Mouse (Mus musculus): ENCODE data around the gene Abcf2. TPM values are rescaled to one million over a fixed set of nuclear protein-coding genes. Genes with fewer than 3 reads are reported as not detected.

Abcf2 gene
- total and polyA plus RNA-seq, 2 experiments from 2014 or later = 49.6 to 56.0 TPM

GRCm38 (mm10) chr5:24524522-24524921, 52.7 kb downstream of the Abcf2 start:
- H3K27ac ChIP-seq (ENCODE audit: low read depth) = no peak overlapping the region
- no peaks in the 10 kb centered on the region for H3K9me3 ChIP-seq (replicated peaks; ENCODE audit: control insufficient read depth, low read length)
- 0 out of 2 replicates have a peak, but pooled peaks cover 6% of the 10 kb centered on the region for H3K4me1 ChIP-seq (ENCODE audit: control insufficient read depth, insufficient read depth)
- WGBS = 13% methylated on average over 4 of the region's 4 CpGs
- H3K36me3 ChIP-seq (replicated peaks; ENCODE audit: control insufficient read depth, insufficient read depth, low read length) = no peaks in the 10 kb centered on the region
- ATAC-seq (ENCODE audit: insufficient read depth, low read depth) (no peak), DNase-seq (ENCODE audit: low spot score) (no peak)
- no peak overlapping the region for H3K4me3 ChIP-seq (ENCODE audit: low read depth, low read length)
- H3K4me2 ChIP-seq (ENCODE audit: low read depth, low read length) = no peak overlapping the region
- no peak overlapping the region for H3K9ac ChIP-seq (replicated peaks; ENCODE audit: low read depth, low read length)
- no peak for TF ChIP-seq CTCF (IDR thresholded peaks at IDR 0.05; ENCODE audit: low read depth)
- TF ChIP-seq EP300 (IDR thresholded peaks at IDR 0.05; ENCODE audit: low read depth) = no peak
- peaks cover 93% of the 10 kb centered on the region for H3K27me3 ChIP-seq (ENCODE audit: control insufficient read depth, insufficient read depth, low read length)

- no peaks in the 10 kb centered on the region for H3K36me3 ChIP-seq (replicated peaks; ENCODE audit: control insufficient read depth, insufficient read depth, low read length)
- no peaks in the 10 kb centered on the region for H3K9me3 ChIP-seq (replicated peaks; ENCODE audit: control insufficient read depth, low read length)
- TF ChIP-seq EP300 (IDR thresholded peaks at IDR 0.05; ENCODE audit: low read depth) (no peak), CTCF (IDR thresholded peaks at IDR 0.05; ENCODE audit: low read depth) (no peak)
These were observed 53.5 kb downstream of the Abcf2 start for GRCm38 (mm10) chr5:24523806-24524205.

GRCm38 (mm10) chr5:24521366-24521765, 55.9 kb downstream of the Abcf2 start:
- DNase-seq (ENCODE audit: low spot score) (no peak), ATAC-seq (ENCODE audit: insufficient read depth, low read depth) (no peak)
- no peak for TF ChIP-seq CTCF (IDR thresholded peaks at IDR 0.05; ENCODE audit: low read depth)
- no peak for TF ChIP-seq EP300 (IDR thresholded peaks at IDR 0.05; ENCODE audit: low read depth)

More at GRCm38 (mm10) chr5:24523806-24524205, 53.5 kb downstream of the Abcf2 start:
- DNase-seq (ENCODE audit: low spot score) = no peak
- Histone ChIP-seq H3K27me3 (ENCODE audit: control insufficient read depth, insufficient read depth, low read length) (peaks cover 89% of the 10 kb centered on the region), H3K27ac (ENCODE audit: low read depth) (no peak overlapping the region), H3K9ac (replicated peaks; ENCODE audit: low read depth, low read length) (no peak overlapping the region), H3K4me1 (ENCODE audit: control insufficient read depth, insufficient read depth) (0 out of 2 replicates have a peak, but pooled peaks cover 6% of the 10 kb centered on the region), H3K4me3 (ENCODE audit: low read depth, low read length) (no peak overlapping the region), H3K4me2 (ENCODE audit: low read depth, low read length) (no peak overlapping the region)
- 46% methylated on average over 8 of the region's 8 CpGs for WGBS
- ATAC-seq (ENCODE audit: insufficient read depth, low read depth) = no peak

More at GRCm38 (mm10) chr5:24521366-24521765, 55.9 kb downstream of the Abcf2 start:
- no peaks in the 10 kb centered on the region for H3K9me3 ChIP-seq (replicated peaks; ENCODE audit: control insufficient read depth, low read length)
- no peak overlapping the region for H3K9ac ChIP-seq (replicated peaks; ENCODE audit: low read depth, low read length)
- H3K27ac ChIP-seq (ENCODE audit: low read depth) = no peak overlapping the region
- no peak overlapping the region for H3K4me3 ChIP-seq (ENCODE audit: low read depth, low read length)
- no peak overlapping the region for H3K4me2 ChIP-seq (ENCODE audit: low read depth, low read length)
- H3K27me3 ChIP-seq (ENCODE audit: control insufficient read depth, insufficient read depth, low read length) = peaks cover 80% of the 10 kb centered on the region
- H3K36me3 ChIP-seq (replicated peaks; ENCODE audit: control insufficient read depth, insufficient read depth, low read length) = no peaks in the 10 kb centered on the region
- H3K4me1 ChIP-seq (ENCODE audit: control insufficient read depth, insufficient read depth) = no peaks in the 10 kb centered on the region
- WGBS = 62% methylated on average over 8 of the region's 8 CpGs

MicroRNAs within 50 kb of the gene (microRNA counts, 519-probe panel; counts per million panel counts)
- microRNA mmu-miR-671-3p (not detected), microRNA mmu-miR-671-5p (not detected)

Small RNA genes lying within 50 kb of the gene (microRNA-seq; reads per million reads assigned to microRNA genes)
- 293 reads per million, percentile 69 among the genes with 10 or more reads in this experiment for gene Mir671

Other genes with a start within 250 kb of the Abcf2 start
- gene Kcnh2, start 225.9 kb downstream of the Abcf2 start, total RNA-seq (2014; rRNA removed; ENCODE audit: low replicate concordance) = 86.1 and 120 TPM in 2 replicates
- 29.4 and 32.1 TPM in 2 replicates for gene Kcnh2, start 225.9 kb downstream of the Abcf2 start, polyA plus RNA-seq (2015; fragmentation: Nextera tagmentation; extraction: Ambion mirVana)
- gene Nos3, start 212.7 kb downstream of the Abcf2 start, total RNA-seq (2014; rRNA removed; ENCODE audit: low replicate concordance) = 50.9 and 52.1 TPM in 2 replicates
- 21.1 and 25.6 TPM in 2 replicates for gene Nos3, start 212.7 kb downstream of the Abcf2 start, polyA plus RNA-seq (2015; fragmentation: Nextera tagmentation; extraction: Ambion mirVana)
- gene Atg9b, start 185.3 kb downstream of the Abcf2 start, total RNA-seq (2014; rRNA removed; ENCODE audit: low replicate concordance) = 0.15 and 0.66 TPM in 2 replicates
- gene Atg9b, start 185.3 kb downstream of the Abcf2 start, polyA plus RNA-seq (2015; fragmentation: Nextera tagmentation; extraction: Ambion mirVana) = 0.34 and 0.47 TPM in 2 replicates
- gene Abcb8, start 183.8 kb downstream of the Abcf2 start, total RNA-seq (2014; rRNA removed; ENCODE audit: low replicate concordance) = 141 and 159 TPM in 2 replicates
- gene Abcb8, start 183.8 kb downstream of the Abcf2 start, polyA plus RNA-seq (2015; fragmentation: Nextera tagmentation; extraction: Ambion mirVana) = 69.2 and 73.2 TPM in 2 replicates
- not detected in 2 replicates for gene Asic3, start 164.1 kb downstream of the Abcf2 start, total RNA-seq (2014; rRNA removed; ENCODE audit: low replicate concordance)
- gene Asic3, start 164.1 kb downstream of the Abcf2 start, polyA plus RNA-seq (2015; fragmentation: Nextera tagmentation; extraction: Ambion mirVana) = 0.08 and 0.10 TPM in 2 replicates
- 17.3 and 21.6 TPM in 2 replicates for gene Cdk5, start 153.9 kb downstream of the Abcf2 start, total RNA-seq (2014; rRNA removed; ENCODE audit: low replicate concordance)
- 30.9 and 32.2 TPM in 2 replicates for gene Cdk5, start 153.9 kb downstream of the Abcf2 start, polyA plus RNA-seq (2015; fragmentation: Nextera tagmentation; extraction: Ambion mirVana)
- gene Slc4a2, start 153.6 kb downstream of the Abcf2 start, total RNA-seq (2014; rRNA removed; ENCODE audit: low replicate concordance) = 74.9 and 110 TPM in 2 replicates
- 20.8 and 21.5 TPM in 2 replicates for gene Slc4a2, start 153.6 kb downstream of the Abcf2 start, polyA plus RNA-seq (2015; fragmentation: Nextera tagmentation; extraction: Ambion mirVana)
- 368 and 470 TPM in 2 replicates for gene Fastk, start 132.2 kb downstream of the Abcf2 start, total RNA-seq (2014; rRNA removed; ENCODE audit: low replicate concordance)
- gene Fastk, start 132.2 kb downstream of the Abcf2 start, polyA plus RNA-seq (2015; fragmentation: Nextera tagmentation; extraction: Ambion mirVana) = 219 and 223 TPM in 2 replicates
- gene Tmub1, start 129.6 kb downstream of the Abcf2 start, total RNA-seq (2014; rRNA removed; ENCODE audit: low replicate concordance) = 30.8 and 36.7 TPM in 2 replicates
- 16.5 and 17.3 TPM in 2 replicates for gene Tmub1, start 129.6 kb downstream of the Abcf2 start, polyA plus RNA-seq (2015; fragmentation: Nextera tagmentation; extraction: Ambion mirVana)
- gene Agap3, start 125.3 kb downstream of the Abcf2 start, total RNA-seq (2014; rRNA removed; ENCODE audit: low replicate concordance) = 39.3 and 40.6 TPM in 2 replicates
- gene Agap3, start 125.3 kb downstream of the Abcf2 start, polyA plus RNA-seq (2015; fragmentation: Nextera tagmentation; extraction: Ambion mirVana) = 15.6 and 18.3 TPM in 2 replicates
- gene Gbx1, start 50.3 kb downstream of the Abcf2 start, total RNA-seq (2014; rRNA removed; ENCODE audit: low replicate concordance) = not detected in 2 replicates
- not detected in 2 replicates for gene Gbx1, start 50.3 kb downstream of the Abcf2 start, polyA plus RNA-seq (2015; fragmentation: Nextera tagmentation; extraction: Ambion mirVana)
- 34.4 and 44.0 TPM in 2 replicates for gene Asb10, start 36.5 kb downstream of the Abcf2 start, total RNA-seq (2014; rRNA removed; ENCODE audit: low replicate concordance)
- gene Asb10, start 36.5 kb downstream of the Abcf2 start, polyA plus RNA-seq (2015; fragmentation: Nextera tagmentation; extraction: Ambion mirVana) = 20.8 and 24.3 TPM in 2 replicates
- gene 4931409K22Rik, start 20.7 kb downstream of the Abcf2 start, total RNA-seq (2014; rRNA removed; ENCODE audit: low replicate concordance) = not detected in 2 replicates
- gene 4931409K22Rik, start 20.7 kb downstream of the Abcf2 start, polyA plus RNA-seq (2015; fragmentation: Nextera tagmentation; extraction: Ambion mirVana) = not detected in 2 replicates
- 34.9 and 64.4 TPM in 2 replicates for gene Chpf2, start 9.3 kb upstream of the Abcf2 start, total RNA-seq (2014; rRNA removed; ENCODE audit: low replicate concordance)
- 10.5 and 13.2 TPM in 2 replicates for gene Chpf2, start 9.3 kb upstream of the Abcf2 start, polyA plus RNA-seq (2015; fragmentation: Nextera tagmentation; extraction: Ambion mirVana)
- 79.2 and 98.4 TPM in 2 replicates for gene Smarcd3, start 46.9 kb upstream of the Abcf2 start, total RNA-seq (2014; rRNA removed; ENCODE audit: low replicate concordance)
- 33.9 and 36.9 TPM in 2 replicates for gene Smarcd3, start 46.9 kb upstream of the Abcf2 start, polyA plus RNA-seq (2015; fragmentation: Nextera tagmentation; extraction: Ambion mirVana)
- 20.4 and 25.6 TPM in 2 replicates for gene Nub1, start 108.1 kb upstream of the Abcf2 start, total RNA-seq (2014; rRNA removed; ENCODE audit: low replicate concordance)
- 19.5 and 21.3 TPM in 2 replicates for gene Nub1, start 108.1 kb upstream of the Abcf2 start, polyA plus RNA-seq (2015; fragmentation: Nextera tagmentation; extraction: Ambion mirVana)
- 3.4 and 5.1 TPM in 2 replicates for gene Wdr86, start 153.3 kb upstream of the Abcf2 start, total RNA-seq (2014; rRNA removed; ENCODE audit: low replicate concordance)
- 2.7 and 2.8 TPM in 2 replicates for gene Wdr86, start 153.3 kb upstream of the Abcf2 start, polyA plus RNA-seq (2015; fragmentation: Nextera tagmentation; extraction: Ambion mirVana)
- not detected in 2 replicates for gene Crygn, start 180.5 kb upstream of the Abcf2 start, total RNA-seq (2014; rRNA removed; ENCODE audit: low replicate concordance)
- 3.5 and 3.9 TPM in 2 replicates for gene Crygn, start 180.5 kb upstream of the Abcf2 start, polyA plus RNA-seq (2015; fragmentation: Nextera tagmentation; extraction: Ambion mirVana)

Data from heart, postnatal 0 days (tissue).